Mouse (Mus musculus) embryonic facial prominence, embryonic 14.5 days (tissue): Measurements from ENCODE around the gene Pacsin2. TPM values are rescaled to one million over a fixed set of nuclear protein-coding genes. Genes with fewer than 3 reads are reported as not detected.
A peak's percentile ranks its signal among the peaks of the same experiment; 100 is the strongest.

Experiments
- ATAC-seq: fragments of 200-750 bp; cut with Nextera tagmentation; 2 replicates; pipeline ENCODE4 v1.8.0; 2017; ENCODE audit warnings: low read depth, moderate number of reproducible peaks, moderate TSS enrichment
- DNase-seq: peaks from one replicate; pipeline ENCODE4 v3.0.0-alpha.2; 2015; ENCODE audit warnings: low spot score
- H3K27ac ChIP-seq: fragments of 300-500 bp; sonication (generic); replicated peaks from 2 replicates; pipeline ENCODE4 v1.5.1; 2014; ENCODE audit warnings: low read depth, mild to moderate bottlenecking, low read length, moderate library complexity
- H3K27me3 ChIP-seq: fragments of 300-500 bp; sonication (generic); replicated peaks from 2 replicates; pipeline ENCODE4 v1.6.1; 2014; ENCODE audit warnings: low read length; ENCODE audit not compliant: control insufficient read depth, insufficient read depth
- H3K36me3 ChIP-seq: fragments of 300-500 bp; sonication (generic); 2 replicates; pipeline ENCODE4 v1.6.1; 2014; ENCODE audit warnings: low read length, mixed read lengths; ENCODE audit not compliant: control insufficient read depth, insufficient read depth
- H3K4me1 ChIP-seq: fragments of 300-500 bp; sonication (generic); 2 replicates; pipeline ENCODE4 v1.6.1; 2014; ENCODE audit warnings: antibody characterized with exemption, low read length; ENCODE audit not compliant: control insufficient read depth, insufficient read depth
- H3K4me2 ChIP-seq: fragments of 300-500 bp; sonication (generic); 2 replicates; pipeline ENCODE4 v1.6.1; 2014; ENCODE audit warnings: low read depth, mild to moderate bottlenecking, low read length, moderate library complexity, mixed read lengths
- H3K4me3 ChIP-seq: fragments of 300-500 bp; sonication (generic); 2 replicates; pipeline ENCODE4 v1.5.1; 2014; ENCODE audit warnings: low read depth, mild to moderate bottlenecking, low read length
- H3K9ac ChIP-seq: fragments of 300-500 bp; sonication (generic); 2 replicates; pipeline ENCODE4 v1.6.1; 2014; ENCODE audit warnings: low read depth, mild to moderate bottlenecking, low read length, moderate library complexity, mixed read lengths
- H3K9me3 ChIP-seq: fragments of 300-500 bp; sonication (generic); 2 replicates; pipeline ENCODE4 v1.6.1; 2016; ENCODE audit warnings: low read length; ENCODE audit not compliant: control insufficient read depth
- WGBS: fragments of 180-500 bp; shearing (Covaris S2); extraction: QIAGEN DNeasy Blood & Tissue Kit; methylation state at CpG from one replicate; pipeline ENCODE4 v1.1.7; 2014; 5-methylcytosine and 5-hydroxymethylcytosine counted together
- polyA plus RNA-seq: library from polyadenylated mRNA; unstranded; fragments of >200 nt; fragmentation: Nextera tagmentation; extraction: Ambion mirVana; gene quantifications from 2 replicates; pipeline ENCODE4 v1.2.1, GENCODE M21; 2014

The Pacsin2 gene
- polyA plus RNA-seq, 1 experiment from 2014 or later = 49.3 TPM

DNA sequence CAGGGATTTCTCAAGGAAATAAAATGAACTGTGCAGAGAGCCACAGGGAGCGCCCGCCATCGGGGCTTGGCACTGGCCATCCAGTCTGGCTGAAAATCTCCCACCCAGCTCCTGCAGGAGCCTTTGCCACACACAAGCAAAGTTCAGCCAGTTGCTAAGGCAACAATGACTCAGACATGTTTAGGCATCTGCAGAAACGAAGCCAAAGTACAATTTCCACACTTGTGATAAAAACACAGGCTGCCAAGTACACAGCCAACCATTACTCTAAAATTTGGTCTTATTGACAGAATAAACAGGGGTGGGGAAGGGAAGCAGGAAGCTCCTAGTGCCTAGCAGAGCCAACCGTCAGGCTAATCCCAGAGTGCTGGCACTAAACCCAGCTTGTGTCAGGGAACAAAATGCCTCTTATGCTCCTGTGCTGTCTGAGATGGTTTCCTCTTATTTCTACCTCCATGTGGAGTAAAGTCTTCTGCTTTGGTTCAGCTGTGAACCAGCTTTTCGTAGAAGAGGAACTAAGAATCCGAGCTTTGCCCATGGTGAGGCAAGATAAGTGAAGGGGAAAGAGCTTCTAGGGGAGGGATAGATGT lies 12.7 kb downstream of the Pacsin2 start:
- 70% methylated on average over 7 of the region's 7 CpGs for WGBS
- DNase-seq (peak; percentile 74), ATAC-seq (peak; percentile 26; the same call in 1 of the 2 replicates)
- Histone ChIP-seq H3K4me1 (peaks cover 19% of the 10 kb centered on the region), H3K4me2 (no peak overlapping the region), H3K27me3 (no peaks in the 10 kb centered on the region), H3K36me3 (no peaks in the 10 kb centered on the region), H3K9me3 (no peaks in the 10 kb centered on the region), H3K9ac (peak overlapping the region; percentile 46; the same call in 1 of the 2 replicates), H3K4me3 (no peak overlapping the region), H3K27ac (peak overlapping the region; percentile 61; the same call in 1 of the 2 replicates)

DNA sequence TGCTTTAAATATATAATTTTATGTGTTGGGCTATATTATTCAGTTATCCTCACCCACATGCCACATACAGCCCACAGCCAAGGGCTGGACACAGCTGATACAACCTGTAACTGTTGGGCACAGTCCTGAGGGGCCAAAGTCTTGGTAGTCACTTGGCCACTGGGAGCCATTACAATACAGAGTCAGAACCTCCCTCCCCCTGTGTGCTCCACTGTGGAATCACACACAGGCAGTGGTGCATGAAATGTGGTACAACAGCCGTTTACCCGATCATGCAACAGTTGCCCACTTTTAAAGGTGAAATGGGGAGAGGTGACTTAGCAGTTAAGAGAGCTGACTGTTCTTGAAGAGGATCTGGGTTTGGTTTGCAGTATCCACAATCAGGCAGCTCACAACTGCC lies 14.4 kb downstream of the Pacsin2 start:
- Histone ChIP-seq H3K27me3 (no peaks in the 10 kb centered on the region), H3K27ac (no peak overlapping the region), H3K4me1 (peaks cover 32% of the 10 kb centered on the region), H3K9me3 (no peaks in the 10 kb centered on the region), H3K9ac (no peak overlapping the region), H3K36me3 (no peaks in the 10 kb centered on the region), H3K4me3 (no peak overlapping the region), H3K4me2 (no peak overlapping the region)
- DNase-seq (no peak), ATAC-seq (no peak)
- 97% methylated on average over 2 of the region's 2 CpGs for WGBS

GRCm38 (mm10) chr15:83448646-83449045 lies 15.8 kb downstream of the Pacsin2 start:
- ATAC-seq = no peak
- Histone ChIP-seq H3K27me3 (no peaks in the 10 kb centered on the region), H3K27ac (no peak overlapping the region), H3K4me1 (peaks cover 38% of the 10 kb centered on the region), H3K4me3 (no peak overlapping the region), H3K36me3 (no peaks in the 10 kb centered on the region), H3K4me2 (no peak overlapping the region), H3K9ac (no peak overlapping the region), H3K9me3 (no peaks in the 10 kb centered on the region)
- 73% methylated on average over 5 of the region's 5 CpGs for WGBS
- DNase-seq = no peak

DNA sequence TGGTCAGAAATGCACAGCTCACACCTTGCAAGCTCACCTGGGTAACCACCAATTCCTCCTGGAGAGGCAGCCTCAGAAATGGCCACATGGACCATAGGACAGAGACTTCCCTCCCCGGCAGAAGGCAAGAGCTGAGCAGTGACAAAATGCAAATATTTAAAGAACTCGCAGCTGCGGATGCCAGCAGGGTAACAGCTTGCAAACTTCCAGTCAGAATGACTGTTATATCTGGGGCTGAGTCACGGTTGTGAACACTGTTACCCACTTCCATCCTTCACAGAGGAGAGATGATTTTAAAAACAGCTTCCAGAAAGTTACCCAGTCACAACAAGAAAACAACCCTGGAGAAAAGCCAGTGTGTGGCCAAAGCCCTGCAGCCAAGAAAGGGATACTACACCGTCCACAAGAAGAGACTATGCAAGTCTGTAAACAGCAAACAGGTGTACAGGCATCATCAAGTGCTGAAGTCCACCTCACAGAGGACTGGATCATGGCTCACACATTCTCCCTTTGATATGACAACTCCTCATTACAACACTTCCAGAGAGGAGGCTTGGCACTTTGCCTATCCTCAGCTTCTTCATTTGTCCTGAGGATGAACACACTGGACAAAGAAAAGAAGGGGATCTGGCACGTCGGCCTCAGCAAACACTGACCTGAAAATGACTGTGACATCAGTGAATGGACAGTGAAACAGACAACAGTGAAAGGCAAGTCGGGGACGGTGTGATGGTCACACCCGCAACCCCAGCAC lies 16.4 kb downstream of the Pacsin2 start:
- no peaks in the 10 kb centered on the region for H3K36me3 ChIP-seq
- no peaks in the 10 kb centered on the region for H3K9me3 ChIP-seq
- no peak for DNase-seq
- H3K4me1 ChIP-seq = peaks cover 38% of the 10 kb centered on the region
- H3K4me2 ChIP-seq = no peak overlapping the region
- no peaks in the 10 kb centered on the region for H3K27me3 ChIP-seq
- 51% methylated on average over 10 of the region's 10 CpGs for WGBS
- no peak overlapping the region for H3K4me3 ChIP-seq
- no peak for ATAC-seq
- no peak overlapping the region for H3K9ac ChIP-seq
- no peak overlapping the region for H3K27ac ChIP-seq

GRCm38 (mm10) chr15:83445908-83446307 lies 18.5 kb downstream of the Pacsin2 start:
- Histone ChIP-seq H3K4me1 (peaks cover 30% of the 10 kb centered on the region), H3K27ac (peak overlapping the region; percentile 48), H3K4me3 (no peak overlapping the region), H3K36me3 (no peaks in the 10 kb centered on the region), H3K9me3 (no peaks in the 10 kb centered on the region), H3K27me3 (no peaks in the 10 kb centered on the region), H3K9ac (no peak overlapping the region), H3K4me2 (no peak overlapping the region)
- no peak for DNase-seq
- 60% methylated on average over 2 of the region's 2 CpGs for WGBS
- peak; percentile 23; the same call in 1 of the 2 replicates for ATAC-seq

GRCm38 (mm10) chr15:83445383-83445782 lies 19.0 kb downstream of the Pacsin2 start:
- Histone ChIP-seq H3K27ac (peak overlapping the region; percentile 48), H3K4me3 (no peak overlapping the region), H3K9ac (no peak overlapping the region), H3K27me3 (no peaks in the 10 kb centered on the region), H3K4me2 (no peak overlapping the region), H3K4me1 (peaks cover 33% of the 10 kb centered on the region), H3K36me3 (no peaks in the 10 kb centered on the region), H3K9me3 (no peaks in the 10 kb centered on the region)
- ATAC-seq (no peak), DNase-seq (no peak)
- 59% methylated on average over 5 of the region's 5 CpGs for WGBS

- Histone ChIP-seq H3K27ac (no peak overlapping the region), H3K4me2 (no peak overlapping the region), H3K9ac (no peak overlapping the region), H3K27me3 (no peaks in the 10 kb centered on the region), H3K9me3 (no peaks in the 10 kb centered on the region), H3K4me1 (peaks cover 33% of the 10 kb centered on the region), H3K4me3 (no peak overlapping the region), H3K36me3 (no peaks in the 10 kb centered on the region)
- no peak for DNase-seq
- 64% methylated on average over 6 of the region's 6 CpGs for WGBS
- peak; percentile 38; the same call in 1 of the 2 replicates for ATAC-seq
Measured at GRCm38 (mm10) chr15:83444425-83444824, 20.0 kb downstream of the Pacsin2 start.

DNA sequence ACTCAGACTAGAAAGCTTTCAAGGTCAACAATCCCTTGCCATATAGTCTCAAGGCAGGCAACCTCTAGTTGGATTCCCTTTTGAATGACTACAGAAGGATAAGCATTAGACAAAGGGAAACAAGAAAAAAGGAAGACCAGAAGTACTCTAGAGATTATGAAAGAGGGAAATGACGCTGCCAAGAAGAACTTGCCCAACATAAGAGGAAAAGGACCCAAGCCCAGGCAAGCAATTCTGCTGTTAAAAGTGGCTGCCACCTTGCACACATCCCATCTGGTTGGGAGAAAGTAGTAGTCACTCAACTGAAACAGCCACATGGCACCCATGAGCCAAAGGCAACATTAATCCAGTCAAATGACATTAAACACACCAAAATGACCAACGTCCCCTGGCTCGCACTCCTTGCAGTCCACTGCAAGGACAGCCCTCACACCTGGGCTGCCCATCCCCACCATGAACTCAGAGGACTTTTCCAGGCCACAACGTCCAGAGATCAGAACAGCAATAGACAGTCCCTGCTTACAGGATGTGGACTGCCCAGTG lies 21.8 kb downstream of the Pacsin2 start:
- WGBS = 91% methylated on average over 4 of the region's 4 CpGs
- Histone ChIP-seq H3K9ac (no peak overlapping the region), H3K27me3 (no peaks in the 10 kb centered on the region), H3K9me3 (no peaks in the 10 kb centered on the region), H3K4me1 (peaks cover 31% of the 10 kb centered on the region), H3K4me2 (no peak overlapping the region), H3K36me3 (no peaks in the 10 kb centered on the region), H3K27ac (no peak overlapping the region), H3K4me3 (no peak overlapping the region)
- ATAC-seq (no peak), DNase-seq (no peak)
